In genomic region chr8:23563065-23564020, GRCm38 (mm10) we compare ENCODE assay signal across 9 mouse cellular contexts.
DNase-seq lines count a peak whose midpoint lies in the region; ATAC-seq lines count a peak whose summit lies in the region.
"Had no signal": no experiment of that assay in that cellular context is flagged by ENCODE, and none has a peak within 500 bp of the region (broad histone marks: within the 10 kb centered on the region; RNA-seq: fewer than 3 reads in every experiment).

No protein-coding gene starts in this region.

- H3K9me3 ChIP-seq in forebrain, embryonic 12.5 days = no peaks in the 10 kb centered on the region
- H3K9me3 ChIP-seq in limb, embryonic 12.5 days = no peaks in the 10 kb centered on the region
- H3K9me3 ChIP-seq in stomach, embryonic 14.5 days (ENCODE audit: control insufficient read depth, low read depth, low read length) = no peaks in the 10 kb centered on the region

- 0 out of 2 replicates have a peak overlapping the region, but pooled peaks have one; percentile 15 for H3K4me3 ChIP-seq in forebrain, embryonic 12.5 days (replicated peaks)
- H3K4me3 ChIP-seq in limb, embryonic 12.5 days (replicated peaks) = peak overlapping the region; percentile 27
- H3K4me3 ChIP-seq in stomach, embryonic 14.5 days (ENCODE audit: low read depth, low read length) = no peak overlapping the region

- peak; percentile 79; the same call in 1 of the 2 replicates for ATAC-seq in forebrain, embryonic 12.5 days (ENCODE audit: low FRiP score)
- no peak for ATAC-seq in limb, embryonic 12.5 days (ENCODE audit: insufficient number of reproducible peaks, insufficient read depth, low FRiP score, low TSS enrichment, low read depth)
- ATAC-seq in stomach, embryonic 14.5 days (ENCODE audit: insufficient number of reproducible peaks, insufficient read depth, low FRiP score, low read depth) = no peak
- ATAC-seq in CD4-positive, CD25-positive, alpha-beta regulatory T cell, adult 4 months = no peak
- ATAC-seq in megakaryocyte, adult 5-6 weeks (ENCODE audit: poor library complexity, severe bottlenecking) = no peak
- ATAC-seq: lung, postnatal 0 days had no signal

- no peaks in the 10 kb centered on the region for H3K36me3 ChIP-seq in forebrain, embryonic 12.5 days (replicated peaks)
- no peaks in the 10 kb centered on the region for H3K36me3 ChIP-seq in limb, embryonic 12.5 days
- H3K36me3 ChIP-seq in stomach, embryonic 14.5 days (ENCODE audit: control insufficient read depth, insufficient read depth, low read length) = no peaks in the 10 kb centered on the region

- H3K9ac ChIP-seq in forebrain, embryonic 12.5 days = no peak overlapping the region
- 0 out of 2 replicates have a peak overlapping the region, but pooled peaks have one; percentile 27 for H3K9ac ChIP-seq in limb, embryonic 12.5 days (replicated peaks)
- H3K9ac ChIP-seq in stomach, embryonic 14.5 days (replicated peaks; ENCODE audit: low read depth, low read length) = no peak overlapping the region

- peaks cover 31% of the 10 kb centered on the region for H3K4me1 ChIP-seq in forebrain, embryonic 12.5 days
- H3K4me1 ChIP-seq in limb, embryonic 12.5 days (replicated peaks) = peaks cover 14% of the 10 kb centered on the region
- H3K4me1 ChIP-seq in stomach, embryonic 14.5 days (ENCODE audit: control insufficient read depth, insufficient read depth, low read length) = no peaks in the 10 kb centered on the region

- H3K4me2 ChIP-seq in forebrain, embryonic 12.5 days = peak overlapping the region; percentile 43
- H3K4me2 ChIP-seq in limb, embryonic 12.5 days = peak overlapping the region; percentile 58
- H3K4me2 ChIP-seq in stomach, embryonic 14.5 days (replicated peaks; ENCODE audit: low read depth, low read length) = peak overlapping the region; percentile 25

- WGBS in forebrain, embryonic 12.5 days = 3% methylated on average over 18 of the region's 18 CpGs
- 4% methylated on average over 17 of the region's 18 CpGs for WGBS in limb, embryonic 12.5 days
- WGBS in stomach, embryonic 14.5 days = 9% methylated on average over 18 of the region's 18 CpGs

- peak; percentile 14 for DNase-seq in kidney, postnatal 10 days
- no peak for DNase-seq in kidney, postnatal 36 days
- no peak for DNase-seq in frontal cortex, postnatal 36 days (ENCODE audit: low spot score in 2 of 2)

- no peaks in the 10 kb centered on the region for H3K27me3 ChIP-seq in forebrain, embryonic 12.5 days
- peaks cover 22% of the 10 kb centered on the region for H3K27me3 ChIP-seq in limb, embryonic 12.5 days
- H3K27me3 ChIP-seq in stomach, embryonic 14.5 days (ENCODE audit: control insufficient read depth, insufficient read depth, low read length) = no peaks in the 10 kb centered on the region

- peak overlapping the region; percentile 56 for H3K27ac ChIP-seq in forebrain, embryonic 12.5 days
- H3K27ac ChIP-seq in limb, embryonic 12.5 days = no peak overlapping the region
- no peak overlapping the region for H3K27ac ChIP-seq in stomach, embryonic 14.5 days (ENCODE audit: low read length)
